Mouse (Mus musculus) effector memory CD4-positive, alpha-beta T cell, adult 7 months (primary cell): ENCODE data around the gene 1700047I17Rik2. TPM values are rescaled to one million over a fixed set of nuclear protein-coding genes. Genes with fewer than 3 reads are reported as not detected.

ENCODE experiments used
- polyA plus RNA-seq: library from polyadenylated mRNA; unstranded; fragments of 100-300 nt; shearing (Covaris generic); gene quantifications from one replicate; pipeline ENCODE4 v1.2.1, GENCODE M21; 2017

The 1700047I17Rik2 gene
- not detected for polyA plus RNA-seq

DNA sequence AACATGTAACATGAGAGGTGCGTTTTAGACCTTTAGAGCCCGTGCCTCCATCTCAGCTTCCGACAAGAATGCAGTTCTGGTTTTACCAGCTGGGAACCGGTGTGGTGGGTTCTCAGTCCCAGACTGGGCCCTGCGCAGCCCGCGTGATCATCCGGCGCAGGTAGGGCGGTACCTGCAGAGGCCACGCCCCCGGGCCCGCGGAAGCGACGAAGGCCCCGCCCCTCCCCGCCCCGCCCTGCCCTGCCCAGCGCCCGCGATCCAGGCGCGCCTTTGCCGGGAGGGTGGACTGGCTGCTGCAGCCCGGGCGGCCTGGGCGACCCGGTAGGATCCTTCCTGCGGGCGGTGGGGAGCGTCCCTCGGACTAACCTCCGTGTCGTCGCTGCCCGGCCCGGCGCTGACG lies at the start of gene 1700047I17Rik2:
Gene 1700047I17Rik2, plus strand, starts transcription at position 287 of the 400 bp plus-strand sequence.

DNA sequence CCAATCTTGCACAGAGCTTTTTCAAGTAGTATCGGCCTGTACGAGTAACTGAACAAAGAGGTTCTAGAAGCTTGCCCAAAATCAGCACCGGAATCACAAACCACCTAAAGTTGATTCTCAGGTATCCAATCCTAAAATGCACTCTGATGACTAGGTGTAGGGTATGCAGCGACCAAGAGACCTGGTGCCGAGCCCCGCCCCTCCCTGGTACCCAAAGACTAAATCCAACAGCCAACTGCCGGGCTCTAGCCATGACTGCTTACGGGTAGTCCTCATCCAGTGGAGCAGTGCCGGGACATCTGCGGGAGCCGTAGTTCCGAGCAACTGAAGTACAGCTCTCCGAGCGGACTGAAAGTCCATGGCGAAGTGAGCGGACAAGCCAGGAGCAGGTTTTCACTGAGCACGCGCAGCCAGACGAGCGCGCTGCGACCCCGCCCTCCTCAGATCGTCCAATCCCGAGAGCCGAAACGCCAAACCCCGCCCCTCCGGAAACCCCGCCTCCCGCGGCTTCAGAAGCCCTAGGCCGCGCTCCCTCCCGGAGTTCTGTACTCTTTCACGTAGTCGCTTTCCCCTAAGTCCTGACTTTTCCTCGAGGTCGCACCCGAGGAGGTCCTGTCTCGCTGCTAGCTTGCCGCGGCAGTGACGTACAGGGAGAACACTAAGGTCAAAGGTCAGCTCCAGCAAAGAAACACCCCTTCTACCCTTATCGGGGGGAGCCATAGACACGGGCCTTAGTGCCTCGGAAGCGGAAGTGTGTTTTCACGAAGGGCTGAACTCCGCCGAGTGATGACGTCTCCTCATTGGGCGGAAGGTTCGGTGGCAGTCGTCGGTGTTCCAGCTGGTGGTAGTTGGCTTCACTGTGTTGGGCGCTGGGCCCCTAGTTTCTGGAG lies 44.6 kb upstream of the 1700047I17Rik2 start, which contains the start of gene Srp54b:
Gene Srp54b, plus strand, starts transcription at position 546 of the 890 bp plus-strand sequence.

DNA sequence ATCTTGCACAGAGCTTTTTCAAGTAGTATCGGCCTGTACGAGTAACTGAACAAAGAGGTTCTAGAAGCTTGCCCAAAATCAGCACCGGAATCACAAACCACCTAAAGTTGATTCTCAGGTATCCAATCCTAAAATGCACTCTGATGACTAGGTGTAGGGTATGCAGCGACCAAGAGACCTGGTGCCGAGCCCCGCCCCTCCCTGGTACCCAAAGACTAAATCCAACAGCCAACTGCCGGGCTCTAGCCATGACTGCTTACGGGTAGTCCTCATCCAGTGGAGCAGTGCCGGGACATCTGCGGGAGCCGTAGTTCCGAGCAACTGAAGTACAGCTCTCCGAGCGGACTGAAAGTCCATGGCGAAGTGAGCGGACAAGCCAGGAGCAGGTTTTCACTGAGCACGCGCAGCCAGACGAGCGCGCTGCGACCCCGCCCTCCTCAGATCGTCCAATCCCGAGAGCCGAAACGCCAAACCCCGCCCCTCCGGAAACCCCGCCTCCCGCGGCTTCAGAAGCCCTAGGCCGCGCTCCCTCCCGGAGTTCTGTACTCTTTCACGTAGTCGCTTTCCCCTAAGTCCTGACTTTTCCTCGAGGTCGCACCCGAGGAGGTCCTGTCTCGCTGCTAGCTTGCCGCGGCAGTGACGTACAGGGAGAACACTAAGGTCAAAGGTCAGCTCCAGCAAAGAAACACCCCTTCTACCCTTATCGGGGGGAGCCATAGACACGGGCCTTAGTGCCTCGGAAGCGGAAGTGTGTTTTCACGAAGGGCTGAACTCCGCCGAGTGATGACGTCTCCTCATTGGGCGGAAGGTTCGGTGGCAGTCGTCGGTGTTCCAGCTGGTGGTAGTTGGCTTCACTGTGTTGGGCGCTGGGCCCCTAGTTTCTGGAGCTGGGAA lies 30.5 kb downstream of the 1700047I17Rik2 start, which contains the start of gene Srp54c:
Gene Srp54c, plus strand, starts transcription at position 543 of the 894 bp plus-strand sequence.

Other genes starting within 250 kb of the 1700047I17Rik2 start
- 5.9 TPM for gene Gm20403, start 213.1 kb upstream of the 1700047I17Rik2 start, polyA plus RNA-seq
- 264 TPM for gene Baz1a, start 185.2 kb upstream of the 1700047I17Rik2 start, polyA plus RNA-seq
- 28.7 TPM for gene 2700097O09Rik, start 119.5 kb upstream of the 1700047I17Rik2 start, polyA plus RNA-seq
- gene Srp54a, start 119.3 kb upstream of the 1700047I17Rik2 start, polyA plus RNA-seq = 204 TPM
- gene Fam177a, start 75.1 kb upstream of the 1700047I17Rik2 start, polyA plus RNA-seq = 57.2 TPM
- gene Srp54b, start 44.5 kb upstream of the 1700047I17Rik2 start, polyA plus RNA-seq = 61.9 TPM
- 119 TPM for gene Srp54c, start 30.6 kb downstream of the 1700047I17Rik2 start, polyA plus RNA-seq
- gene 1110008L16Rik, start 100.0 kb downstream of the 1700047I17Rik2 start, polyA plus RNA-seq = 5.4 TPM
- gene Ppp2r3c, start 103.4 kb downstream of the 1700047I17Rik2 start, polyA plus RNA-seq = 17.6 TPM
- gene Psma6, start 184.6 kb downstream of the 1700047I17Rik2 start, polyA plus RNA-seq = 199 TPM